Mouse (Mus musculus) myocyte (in vitro differentiated cells): ENCODE results near the gene Grin2a.

Experiments used
- CEBPB ChIP-seq: IDR thresholded peaks from 2 replicates; pipeline ENCODE4 v1.6.1; 2011; ENCODE audit warnings: mild to moderate bottlenecking, moderate library complexity; ENCODE audit not compliant: poor library complexity, insufficient read depth, severe bottlenecking
- E2F4 ChIP-seq: IDR thresholded peaks from one replicate; pipeline ENCODE4 v1.6.1; 2011; ENCODE audit warnings: mild to moderate bottlenecking, control low read depth, moderate library complexity; ENCODE audit not compliant: insufficient read depth
- MAX ChIP-seq: IDR thresholded peaks from one replicate; pipeline ENCODE4 v1.6.1; 2011; ENCODE audit warnings: low read depth, mild to moderate bottlenecking, control low read depth
- MYOD1 ChIP-seq, 3 experiments: IDR thresholded peaks; one replicate each; pipeline ENCODE4 v1.6.1; 2011; ENCODE audit warnings: control low read depth in 2 of 3, low read depth in 2 of 3, mild to moderate bottlenecking in 2 of 3, moderate library complexity in 1 of 3; ENCODE audit not compliant: insufficient read length in 2 of 3, control insufficient read depth in 1 of 3
- MYOG ChIP-seq, 3 experiments: IDR thresholded peaks; one replicate each; pipeline ENCODE4 v1.6.1; 2011; ENCODE audit warnings: control low read depth in 2 of 3, low read depth in 2 of 3, mild to moderate bottlenecking in 2 of 3; ENCODE audit not compliant: insufficient read length in 2 of 3, control insufficient read depth in 1 of 3, insufficient read depth in 1 of 3
- POLR2A ChIP-seq: IDR thresholded peaks from one replicate; pipeline ENCODE4 v1.6.1; 2011; ENCODE audit warnings: low read depth, mild to moderate bottlenecking, control low read depth, moderate library complexity; ENCODE audit not compliant: insufficient read length
- POLR2AphosphoS2 ChIP-seq: IDR thresholded peaks from one replicate; pipeline ENCODE4 v1.6.1; 2011; ENCODE audit warnings: low read depth, control low read depth; ENCODE audit not compliant: insufficient read length
- SRF ChIP-seq: IDR thresholded peaks from one replicate; pipeline ENCODE4 v1.6.1; 2011; ENCODE audit warnings: low read depth; ENCODE audit not compliant: control insufficient read depth, insufficient read length
- TCF12 ChIP-seq: IDR thresholded peaks from one replicate; pipeline ENCODE4 v1.6.1; 2011; ENCODE audit warnings: mild to moderate bottlenecking, control low read depth; ENCODE audit not compliant: poor library complexity, insufficient read depth, severe bottlenecking
- TCF3 ChIP-seq: IDR thresholded peaks from one replicate; pipeline ENCODE4 v1.6.1; 2011; ENCODE audit warnings: low read depth, control low read depth; ENCODE audit not compliant: insufficient read length
- USF1 ChIP-seq: IDR thresholded peaks from one replicate; pipeline ENCODE4 v1.6.1; 2011; ENCODE audit warnings: low read depth, mild to moderate bottlenecking, control low read depth, moderate library complexity

DNA sequence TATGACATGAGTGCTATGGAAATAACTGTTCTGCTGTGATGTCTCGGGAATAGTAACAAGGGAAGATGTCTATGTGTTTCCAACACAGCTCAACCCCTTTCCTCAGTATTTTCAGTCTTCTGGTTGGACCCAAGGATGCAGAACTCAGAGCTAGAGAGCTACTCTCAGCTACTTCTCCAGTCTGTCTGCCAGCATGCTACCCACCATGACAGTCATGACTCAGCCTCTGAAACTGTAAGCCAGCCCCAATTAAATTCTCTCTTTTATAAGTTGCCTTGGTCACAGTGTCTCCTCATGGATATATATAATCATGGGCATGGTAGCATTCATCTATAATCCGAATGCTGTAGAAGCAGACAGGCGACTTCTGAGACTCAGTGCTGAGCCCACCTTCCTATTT lies 47.9 kb downstream of the Grin2a start:
- TF ChIP-seq POLR2A (no peak), TCF3 (no peak), MAX (no peak), E2F4 (no peak), USF1 (no peak), CEBPB (no peak), SRF (no peak), POLR2AphosphoS2 (no peak), TCF12 (no peak), MYOD1 (IDR thresholded peaks at IDR 0.05; ENCODE audit: control insufficient read depth in 1 of 3, insufficient read length in 2 of 3, low read depth in 2 of 3) (no peak), MYOG (IDR thresholded peaks at IDR 0.05; ENCODE audit: control insufficient read depth in 1 of 3, insufficient read depth in 1 of 3, insufficient read length in 2 of 3, low read depth in 2 of 3) (no peak)
